Mouse (Mus musculus): ENCODE results near the gene Zfp335. TPM values are rescaled to one million over a fixed set of nuclear protein-coding genes. Genes with fewer than 3 reads are reported as not detected.
A peak's percentile ranks its signal among the peaks of the same experiment; 100 is the strongest.

Zfp335 gene
- total and polyA plus RNA-seq, 2 experiments from 2014 or later = 3.7 to 18.0 TPM

- Histone ChIP-seq H3K27me3 (ENCODE audit: control insufficient read depth, insufficient read depth, low read length) (no peaks in the 10 kb centered on the region), H3K4me1 (ENCODE audit: control insufficient read depth, insufficient read depth) (peaks cover 8% of the 10 kb centered on the region; the same call in 1 of the 2 replicates), H3K9me3 (replicated peaks; ENCODE audit: control insufficient read depth, low read length) (no peaks in the 10 kb centered on the region), H3K4me2 (ENCODE audit: low read depth, low read length) (peak overlapping the region; percentile 78; the same call in 1 of the 2 replicates), H3K36me3 (replicated peaks; ENCODE audit: control insufficient read depth, insufficient read depth, low read length) (peaks cover 15% of the 10 kb centered on the region), H3K9ac (replicated peaks; ENCODE audit: low read depth, low read length) (peak overlapping the region; percentile 87; the same call in 1 of the 2 replicates), H3K4me3 (ENCODE audit: low read depth, low read length) (peak overlapping the region; percentile 76), H3K27ac (ENCODE audit: low read depth) (peak overlapping the region; percentile 99)
- no peak for ATAC-seq (ENCODE audit: insufficient read depth, low read depth)
- TF ChIP-seq CTCF (IDR thresholded peaks at IDR 0.05; ENCODE audit: low read depth) (no peak), EP300 (IDR thresholded peaks at IDR 0.05; ENCODE audit: low read depth) (no peak)
- DNase-seq (ENCODE audit: low spot score) = no peak
- 88% methylated on average over 8 of the region's 9 CpGs for WGBS
These were observed 1.3 kb upstream of the Zfp335 start for GRCm38 (mm10) chr2:164912749-164913427.

GRCm38 (mm10) chr2:164912151-164912550 is 594 bp upstream of the Zfp335 start:
- Histone ChIP-seq H3K36me3 (replicated peaks; ENCODE audit: control insufficient read depth, insufficient read depth, low read length) (peaks cover 22% of the 10 kb centered on the region), H3K4me2 (ENCODE audit: low read depth, low read length) (peak overlapping the region; percentile 78), H3K4me3 (ENCODE audit: low read depth, low read length) (peak overlapping the region; percentile 76), H3K27ac (ENCODE audit: low read depth) (peak overlapping the region; percentile 99), H3K4me1 (ENCODE audit: control insufficient read depth, insufficient read depth) (peaks cover 8% of the 10 kb centered on the region; the same call in 1 of the 2 replicates), H3K9ac (replicated peaks; ENCODE audit: low read depth, low read length) (peak overlapping the region; percentile 87), H3K27me3 (ENCODE audit: control insufficient read depth, insufficient read depth, low read length) (no peaks in the 10 kb centered on the region), H3K9me3 (replicated peaks; ENCODE audit: control insufficient read depth, low read length) (no peaks in the 10 kb centered on the region)
- TF ChIP-seq EP300 (IDR thresholded peaks at IDR 0.05; ENCODE audit: low read depth) (0 out of 2 replicates have a peak, but pooled peaks have one; percentile 21), CTCF (IDR thresholded peaks at IDR 0.05; ENCODE audit: low read depth) (no peak)
- WGBS = 1% methylated on average over 12 of the region's 12 CpGs
- peak; percentile 91 for DNase-seq (ENCODE audit: low spot score)
- peak; percentile 78 for ATAC-seq (ENCODE audit: insufficient read depth, low read depth)

- Histone ChIP-seq H3K9ac (replicated peaks; ENCODE audit: low read depth, low read length) (peak overlapping the region; percentile 87), H3K27me3 (ENCODE audit: control insufficient read depth, insufficient read depth, low read length) (no peaks in the 10 kb centered on the region), H3K9me3 (replicated peaks; ENCODE audit: control insufficient read depth, low read length) (peaks cover 7% of the 10 kb centered on the region; the same call in 1 of the 2 replicates), H3K4me1 (ENCODE audit: control insufficient read depth, insufficient read depth) (peaks cover 8% of the 10 kb centered on the region; the same call in 1 of the 2 replicates), H3K4me3 (ENCODE audit: low read depth, low read length) (peak overlapping the region; percentile 76), H3K36me3 (replicated peaks; ENCODE audit: control insufficient read depth, insufficient read depth, low read length) (peaks cover 39% of the 10 kb centered on the region), H3K4me2 (ENCODE audit: low read depth, low read length) (peak overlapping the region; percentile 78), H3K27ac (ENCODE audit: low read depth) (peak overlapping the region; percentile 99)
- no peak for TF ChIP-seq CTCF (IDR thresholded peaks at IDR 0.05; ENCODE audit: low read depth)
- TF ChIP-seq EP300 (IDR thresholded peaks at IDR 0.05; ENCODE audit: low read depth) = no peak
- DNase-seq (ENCODE audit: low spot score) (no peak), ATAC-seq (ENCODE audit: insufficient read depth, low read depth) (no peak)
- 4% methylated on average over 37 of the region's 37 CpGs for WGBS
These were observed 1.0 kb downstream of the Zfp335 start for GRCm38 (mm10) chr2:164910360-164911061.

GRCm38 (mm10) chr2:164909542-164909941 is 2.0 kb downstream of the Zfp335 start:
- Histone ChIP-seq H3K36me3 (replicated peaks; ENCODE audit: control insufficient read depth, insufficient read depth, low read length) (peaks cover 48% of the 10 kb centered on the region), H3K4me2 (ENCODE audit: low read depth, low read length) (peak overlapping the region; percentile 78), H3K4me3 (ENCODE audit: low read depth, low read length) (peak overlapping the region; percentile 76; the same call in 1 of the 2 replicates), H3K9me3 (replicated peaks; ENCODE audit: control insufficient read depth, low read length) (peaks cover 7% of the 10 kb centered on the region; the same call in 1 of the 2 replicates), H3K4me1 (ENCODE audit: control insufficient read depth, insufficient read depth) (peaks cover 8% of the 10 kb centered on the region; the same call in 1 of the 2 replicates), H3K27me3 (ENCODE audit: control insufficient read depth, insufficient read depth, low read length) (no peaks in the 10 kb centered on the region), H3K9ac (replicated peaks; ENCODE audit: low read depth, low read length) (no peak overlapping the region), H3K27ac (ENCODE audit: low read depth) (peak overlapping the region; percentile 2; the same call in 1 of the 2 replicates)
- WGBS = 88% methylated on average over 1 of the region's 1 CpGs
- peak; percentile 74 for DNase-seq (ENCODE audit: low spot score)
- ATAC-seq (ENCODE audit: insufficient read depth, low read depth) = no peak
- TF ChIP-seq CTCF (IDR thresholded peaks at IDR 0.05; ENCODE audit: low read depth) = peak; percentile 67
- TF ChIP-seq EP300 (IDR thresholded peaks at IDR 0.05; ENCODE audit: low read depth) = no peak

DNA sequence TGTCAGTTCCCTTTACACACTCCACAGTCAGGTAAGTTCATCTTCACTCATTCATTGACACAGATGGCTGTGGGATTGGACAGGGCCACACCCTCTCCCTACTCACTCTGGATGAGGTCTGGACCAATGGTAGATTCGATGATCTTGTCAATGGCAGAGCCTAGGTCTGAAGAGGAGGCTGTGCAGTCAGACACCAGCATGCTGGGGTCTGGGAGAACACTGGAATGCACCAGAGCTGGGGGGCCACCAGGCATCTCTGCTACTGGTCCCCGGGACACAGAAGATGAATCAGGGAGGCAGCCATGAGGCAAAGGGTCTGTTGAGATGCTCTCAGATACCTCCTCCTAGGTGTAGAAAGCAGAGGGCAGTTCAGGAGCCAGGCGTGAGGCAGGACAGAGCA is 2.5 kb downstream of the Zfp335 start:
- ATAC-seq (ENCODE audit: insufficient read depth, low read depth) = no peak
- Histone ChIP-seq H3K27me3 (ENCODE audit: control insufficient read depth, insufficient read depth, low read length) (no peaks in the 10 kb centered on the region), H3K4me1 (ENCODE audit: control insufficient read depth, insufficient read depth) (peaks cover 8% of the 10 kb centered on the region; the same call in 1 of the 2 replicates), H3K9me3 (replicated peaks; ENCODE audit: control insufficient read depth, low read length) (peaks cover 7% of the 10 kb centered on the region; the same call in 1 of the 2 replicates), H3K36me3 (replicated peaks; ENCODE audit: control insufficient read depth, insufficient read depth, low read length) (peaks cover 52% of the 10 kb centered on the region), H3K9ac (replicated peaks; ENCODE audit: low read depth, low read length) (no peak overlapping the region), H3K27ac (ENCODE audit: low read depth) (no peak overlapping the region), H3K4me2 (ENCODE audit: low read depth, low read length) (no peak overlapping the region), H3K4me3 (ENCODE audit: low read depth, low read length) (no peak overlapping the region)
- 95% methylated on average over 3 of the region's 3 CpGs for WGBS
- no peak for DNase-seq (ENCODE audit: low spot score)
- TF ChIP-seq EP300 (IDR thresholded peaks at IDR 0.05; ENCODE audit: low read depth) (no peak), CTCF (IDR thresholded peaks at IDR 0.05; ENCODE audit: low read depth) (no peak)

Data from heart, postnatal 0 days (tissue).